Mouse (Mus musculus) heart, postnatal 25 days (tissue): ENCODE results near the gene Mdm1. TPM values are rescaled to one million over a fixed set of nuclear protein-coding genes. Genes with fewer than 3 reads are reported as not detected.
A peak's percentile ranks its signal among the peaks of the same experiment; 100 is the strongest.

Source experiments
- DNase-seq: peaks from one replicate; pipeline ENCODE4 v3.0.0; 2022; ENCODE audit warnings: low spot score
- intact Hi-C: fragments of 180-260 bp; cut with DNase I; formaldehyde crosslinking; loops from one replicate; pipeline ENCODE4 v1.15.1; 2025
- total RNA-seq, 2 experiments: library from RNA; stranded (reverse); gene quantifications; 2 replicates each; pipeline ENCODE4 v1.2.3; 2021

The Mdm1 gene
- 1 to 10 TPM; 2.4 to 3.9 TPM for total RNA-seq

GRCm38 (mm10) chr10:118141018-118141883, at the start of gene Mdm1:
TSS of gene Mdm1 (plus strand) at chr10:118141811.
- intact Hi-C loops: no loop called here
- peak; percentile 98 for DNase-seq

- intact Hi-C loops: no loop called here
- no peak for DNase-seq
Observed at GRCm38 (mm10) chr10:118092745-118093144, 48.9 kb upstream of the Mdm1 start.

GRCm38 (mm10) chr10:118093728-118094127, 47.9 kb upstream of the Mdm1 start:
- intact Hi-C loops: no loop called here
- no peak for DNase-seq

GRCm38 (mm10) chr10:118094853-118095252, 46.8 kb upstream of the Mdm1 start:
- no peak for DNase-seq
- intact Hi-C loops: no loop called here

- intact Hi-C loops: no loop called here
- no peak for DNase-seq
Observed at GRCm38 (mm10) chr10:118096223-118096622, 45.4 kb upstream of the Mdm1 start.

- intact Hi-C loops: no loop called here
- DNase-seq: no peak
Observed at GRCm38 (mm10) chr10:118097898-118098297, 43.7 kb upstream of the Mdm1 start.

- intact Hi-C loops: loop anchor here (5.0 kb wide), 1 partner anchor 118 kb away; no protein-coding TSS in a partner anchor
Observed at GRCm38 (mm10) chr10:118100570-118100969, 41.0 kb upstream of the Mdm1 start.

GRCm38 (mm10) chr10:118101056-118101455, 40.6 kb upstream of the Mdm1 start:
- no peak for DNase-seq
- intact Hi-C loops: loop anchor here (5.0 kb wide), 1 partner anchor 119 kb away; no protein-coding TSS in a partner anchor

More at GRCm38 (mm10) chr10:118100570-118100969, 41.0 kb upstream of the Mdm1 start:
- no peak for DNase-seq

- peak; percentile 93 for DNase-seq
- intact Hi-C loops: loop anchor here (2.0 to 5.0 kb wide), 2 partner anchors 54 to 121 kb away; no protein-coding TSS in a partner anchor
Observed at GRCm38 (mm10) chr10:118103020-118103666, 38.5 kb upstream of the Mdm1 start.

- intact Hi-C loops: loop anchor here (2.0 to 5.0 kb wide), 2 partner anchors 55 to 122 kb away; no protein-coding TSS in a partner anchor
- DNase-seq: no peak
Observed at GRCm38 (mm10) chr10:118103906-118104305, 37.7 kb upstream of the Mdm1 start.

GRCm38 (mm10) chr10:118107031-118107430, 34.6 kb upstream of the Mdm1 start:
- intact Hi-C loops: loop anchor here (5.0 kb wide), 3 partner anchors 165 to 260 kb away; partner anchors contain the start of gene Rap1b
- no peak for DNase-seq

- no peak for DNase-seq
- intact Hi-C loops: loop anchor here (1.0 to 5.0 kb wide), 2 partner anchors 318 to 379 kb away; partner anchors contain the start of gene Nup107
Observed at GRCm38 (mm10) chr10:118110006-118110920, 31.3 kb upstream of the Mdm1 start.

GRCm38 (mm10) chr10:118110921-118111301, 30.7 kb upstream of the Mdm1 start:
- intact Hi-C loops: loop anchor here (1.0 to 5.0 kb wide), 2 partner anchors 319 to 380 kb away; partner anchors contain the start of gene Nup107
- no peak for DNase-seq

GRCm38 (mm10) chr10:118111621-118112020, 30.0 kb upstream of the Mdm1 start:
- no peak for DNase-seq
- intact Hi-C loops: loop anchor here (5.0 kb wide), 1 partner anchor 319 kb away; the partner anchor contains the start of gene Nup107

GRCm38 (mm10) chr10:118112294-118112893, 29.2 kb upstream of the Mdm1 start:
- intact Hi-C loops: loop anchor here (5.0 kb wide), 1 partner anchor 320 kb away; the partner anchor contains the start of gene Nup107
- no peak for DNase-seq

- DNase-seq: no peak
- intact Hi-C loops: loop anchor here (5.0 kb wide), 1 partner anchor 321 kb away; the partner anchor contains the start of gene Nup107
Observed at GRCm38 (mm10) chr10:118113256-118113682, 28.3 kb upstream of the Mdm1 start.

GRCm38 (mm10) chr10:118114271-118114670, 27.3 kb upstream of the Mdm1 start:
- no peak for DNase-seq
- intact Hi-C loops: loop anchor here (5.0 kb wide), 1 partner anchor 322 kb away; the partner anchor contains the start of gene Nup107

- DNase-seq: no peak
Observed at GRCm38 (mm10) chr10:118116456-118116855, 25.2 kb upstream of the Mdm1 start.

More at GRCm38 (mm10) chr10:118116456-118116855, 25.2 kb upstream of the Mdm1 start:
- intact Hi-C loops: no loop called here
